Mouse (Mus musculus) kidney, postnatal 25 days (tissue): Measurements from ENCODE around the gene Alk.

ENCODE experiments used
- DNase-seq, 2 experiments: peaks; one replicate each; pipeline ENCODE4 v3.0.0; 2021; ENCODE audit warnings: mixed read lengths in 2 of 2

Alk gene

DNA sequence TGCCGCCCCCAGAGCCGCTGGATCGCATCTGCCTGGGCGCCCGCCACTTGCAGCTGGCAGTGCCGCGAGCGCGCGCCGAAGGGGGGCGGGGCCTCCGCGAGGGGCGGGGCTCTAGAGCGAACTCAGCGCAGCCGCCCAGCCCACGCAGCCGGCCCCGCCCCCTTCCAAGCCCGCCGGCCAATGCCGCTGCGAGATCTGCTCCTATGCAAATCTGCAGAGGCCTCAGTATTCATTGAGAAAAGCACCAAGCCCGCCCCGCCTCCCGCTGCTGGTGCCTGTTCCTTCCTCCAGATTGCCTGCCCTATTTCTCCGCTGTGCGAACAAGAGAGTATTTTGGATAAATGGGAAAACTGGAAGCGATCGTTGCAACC, at the start of gene Alk:
TSS of gene Alk (minus strand) at position 18 of the 371 bp plus-strand sequence.
- DNase-seq: peak; percentile 85 to 93

DNA sequence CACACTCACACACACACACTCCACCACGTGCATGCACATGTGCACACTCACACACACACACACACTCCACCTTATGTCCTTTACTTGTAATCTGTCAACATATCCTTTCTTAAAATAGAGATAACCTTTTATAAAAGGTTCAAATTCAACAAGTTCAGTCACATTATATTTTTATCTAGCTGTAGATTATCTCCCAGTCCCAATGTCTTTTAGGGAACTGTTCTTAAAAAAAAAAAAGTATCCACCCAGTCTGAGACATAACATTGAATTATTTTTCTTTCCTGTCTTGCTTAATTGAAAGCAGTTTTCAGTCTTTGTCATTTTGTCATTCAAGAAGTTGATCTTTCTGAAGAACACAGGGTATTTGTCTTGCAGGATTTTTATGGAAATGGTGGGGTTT, 48.4 kb upstream of the Alk start:
- no peak for DNase-seq

DNA sequence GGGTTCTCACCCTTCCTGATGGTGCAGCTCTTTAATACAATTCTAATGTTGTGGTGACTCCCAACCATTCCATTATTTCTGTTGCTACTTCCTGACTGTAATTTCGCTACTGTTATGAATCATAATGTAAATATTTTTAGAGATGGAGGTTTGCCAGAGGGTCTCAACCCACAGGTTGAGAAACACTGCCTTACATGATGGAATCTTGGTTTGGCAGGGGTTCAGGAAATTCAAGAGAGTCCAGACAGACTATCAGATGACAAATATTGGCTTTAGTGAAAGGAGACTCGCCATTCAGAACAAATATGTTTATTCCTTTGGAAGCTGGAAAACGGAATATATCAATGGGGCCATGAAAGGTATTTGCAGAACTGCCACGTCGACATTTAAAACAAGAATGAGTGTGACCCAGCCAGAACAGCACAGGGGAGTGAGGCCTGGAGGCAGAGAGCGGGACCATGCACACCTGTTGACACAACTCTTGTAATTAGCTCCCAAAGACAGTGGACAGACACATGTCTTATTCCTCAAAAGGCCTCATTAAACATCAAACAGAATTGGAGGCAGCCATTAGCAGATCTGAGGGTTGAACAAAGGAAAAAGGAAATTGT, 44.3 kb upstream of the Alk start:
- no peak for DNase-seq

DNA sequence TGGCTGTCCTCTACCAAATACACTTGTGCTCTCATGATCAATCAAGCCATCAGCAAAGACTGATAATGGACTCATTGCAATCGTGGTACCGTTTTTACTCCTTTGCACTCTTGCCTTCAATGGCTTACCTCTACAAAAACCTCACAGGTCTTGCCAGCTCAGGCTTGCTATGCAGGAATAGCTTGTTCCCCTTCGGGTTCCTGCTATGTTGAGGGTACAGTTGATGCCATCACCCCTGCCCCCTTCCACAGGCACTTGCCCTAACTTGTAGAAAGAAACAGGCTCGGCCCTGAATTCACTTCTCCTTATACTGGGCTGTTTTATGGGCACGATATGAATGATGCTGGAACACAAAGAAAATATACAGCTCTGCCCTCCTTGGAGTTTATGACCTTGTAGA, 41.7 kb upstream of the Alk start:
- no peak for DNase-seq

DNA sequence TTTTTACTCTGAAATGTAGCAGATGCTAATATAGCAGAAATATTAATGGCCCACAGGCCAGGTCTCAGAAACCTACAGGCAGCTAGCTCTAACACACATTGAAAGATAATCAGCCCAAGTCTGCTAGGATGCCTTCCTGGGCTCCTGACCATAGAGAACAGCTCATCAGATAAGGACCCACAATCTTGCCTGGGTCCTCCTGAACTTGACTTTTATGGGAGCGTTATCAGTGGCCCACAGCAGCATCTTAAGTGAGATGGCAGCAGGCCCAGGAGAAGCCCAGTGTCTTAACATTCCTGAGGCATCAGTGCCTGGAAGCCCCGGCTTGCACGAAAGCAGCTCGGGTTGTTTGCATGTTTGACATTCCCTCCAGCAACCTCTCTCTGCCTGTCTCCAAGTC, 35.7 kb upstream of the Alk start:
- DNase-seq: no peak

DNA sequence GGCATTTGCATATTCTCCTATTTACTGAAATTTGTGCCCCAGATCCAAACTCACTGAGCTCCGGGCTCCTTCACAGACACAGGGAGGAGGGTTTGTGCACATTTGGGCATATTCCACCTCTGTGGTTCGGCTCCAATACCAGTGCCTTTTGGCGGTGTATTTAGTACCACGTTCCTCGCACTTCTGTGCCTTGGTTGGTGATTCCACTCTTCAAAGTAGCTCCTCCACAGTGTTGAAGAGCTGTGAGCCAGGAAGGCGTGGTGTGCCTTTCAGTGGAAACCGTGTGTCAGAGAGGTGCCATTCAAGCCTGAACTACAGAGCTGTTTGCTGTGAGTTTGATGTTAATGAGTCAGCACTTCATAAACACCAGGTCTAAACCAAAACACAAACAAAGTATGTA, 35.0 kb upstream of the Alk start:
- DNase-seq: no peak

DNA sequence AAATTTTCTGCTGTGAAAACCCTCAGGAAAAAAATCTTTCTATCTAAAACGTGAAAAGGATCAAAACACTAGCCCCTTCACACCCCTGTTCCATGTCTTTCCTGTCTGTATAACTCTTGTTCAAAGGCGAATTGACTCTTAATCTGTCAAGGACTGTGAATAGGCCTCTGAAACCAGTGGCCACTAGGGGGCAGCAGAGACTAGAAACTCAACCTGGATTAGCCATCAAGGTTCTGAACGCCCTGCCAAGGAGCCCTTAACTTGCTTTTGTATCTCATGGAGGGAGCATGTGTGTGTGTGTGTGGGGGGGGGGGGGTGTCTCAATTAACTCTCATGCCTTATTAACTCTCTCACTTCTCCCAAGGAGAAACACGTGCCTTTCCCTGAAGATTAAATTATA, 1.8 kb upstream of the Alk start:
- peak; percentile 76 to 92 for DNase-seq

DNA sequence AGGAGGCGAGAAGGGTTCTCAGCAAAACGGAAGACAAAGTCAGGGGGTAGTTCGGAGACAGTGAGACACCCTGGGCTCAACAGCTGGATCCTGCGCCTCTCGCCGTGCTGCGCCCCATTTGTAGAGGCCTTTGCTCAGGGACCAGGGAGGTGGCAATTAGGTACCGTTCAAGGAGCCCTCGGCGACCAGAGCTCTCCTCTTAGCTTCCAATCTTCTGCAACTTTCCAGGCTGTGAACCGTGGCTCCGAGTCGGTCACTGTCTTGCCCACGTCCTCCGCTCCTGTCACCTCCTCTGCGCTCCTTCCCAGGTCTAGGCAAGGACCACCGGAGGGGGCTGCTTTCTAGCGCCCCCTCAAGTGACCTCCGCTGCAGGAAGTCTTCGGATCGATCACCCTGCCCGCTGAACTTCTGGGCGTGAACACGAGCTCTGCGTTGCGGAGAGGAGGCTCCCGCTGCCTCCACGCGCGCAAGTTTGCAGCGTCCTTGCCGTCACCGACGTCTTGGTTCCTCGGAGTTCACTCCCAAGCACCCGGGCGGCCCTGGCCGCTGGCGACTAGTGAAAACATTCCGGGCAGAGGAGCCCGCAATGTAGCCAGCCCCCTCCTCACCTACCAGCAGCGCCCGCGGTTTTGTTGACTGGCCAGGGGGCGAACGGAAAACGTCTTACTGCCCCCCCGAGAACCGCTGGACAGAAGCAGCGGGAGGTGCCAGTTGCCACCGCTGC, 379 bp downstream of the Alk start:
- DNase-seq: no peak

DNA sequence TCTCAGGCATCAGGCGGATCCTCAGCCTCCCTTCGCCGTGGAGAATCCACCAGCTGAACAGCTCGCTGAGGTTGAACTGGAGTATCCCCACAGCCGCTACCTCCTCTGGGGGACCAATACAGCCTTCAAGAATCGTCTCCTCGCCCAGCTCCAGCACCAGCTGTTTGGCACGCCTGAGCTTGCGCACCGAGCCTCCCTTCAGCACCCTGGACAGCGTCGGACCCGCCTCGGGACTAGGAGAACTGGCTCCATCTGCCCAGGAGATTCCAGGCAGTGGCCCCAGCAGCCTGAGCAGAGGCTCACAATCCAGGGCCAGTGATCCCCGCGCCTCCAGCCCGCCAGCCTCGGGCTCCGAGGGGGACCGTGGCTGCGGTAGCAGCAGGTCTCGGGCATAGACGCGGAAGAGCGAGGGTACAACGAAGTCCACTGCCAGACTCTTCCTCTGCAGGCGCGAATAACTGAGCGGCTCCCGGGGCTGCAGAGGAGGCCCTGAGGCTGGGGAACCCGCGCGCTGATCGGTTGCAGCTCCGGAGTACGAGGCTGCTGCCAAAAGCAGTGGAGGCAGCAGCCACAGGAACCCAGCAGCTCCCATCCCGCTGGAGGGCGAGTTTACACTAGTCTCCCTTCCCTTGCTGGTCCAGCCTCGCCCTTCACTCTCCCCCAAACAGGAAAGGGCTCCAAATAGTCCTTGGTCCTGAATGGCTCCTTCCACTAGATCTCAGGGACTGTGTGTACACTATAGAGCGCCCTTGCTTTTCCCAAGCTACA, 1.1 kb downstream of the Alk start:
- DNase-seq: peak; percentile 89 to 90

DNA sequence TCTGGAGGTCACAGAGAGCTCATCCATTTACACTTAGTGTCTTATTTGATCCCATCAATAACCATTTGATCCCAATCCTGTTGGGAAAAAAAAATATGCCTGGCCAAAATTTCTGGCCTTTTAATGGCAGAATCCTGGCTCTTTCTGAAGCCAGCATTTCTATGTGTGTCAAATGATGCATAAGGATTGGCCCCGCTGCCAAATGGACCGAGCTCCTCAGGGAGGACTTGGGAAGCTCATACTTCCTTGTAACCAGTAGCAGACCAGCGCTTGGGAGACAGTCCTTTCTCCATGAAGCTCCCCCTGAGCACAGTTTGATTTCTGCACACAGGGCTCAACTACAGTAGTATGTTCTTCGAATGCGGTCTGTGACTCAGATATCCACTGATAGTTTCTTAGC, 3.6 kb downstream of the Alk start:
- no peak for DNase-seq

DNA sequence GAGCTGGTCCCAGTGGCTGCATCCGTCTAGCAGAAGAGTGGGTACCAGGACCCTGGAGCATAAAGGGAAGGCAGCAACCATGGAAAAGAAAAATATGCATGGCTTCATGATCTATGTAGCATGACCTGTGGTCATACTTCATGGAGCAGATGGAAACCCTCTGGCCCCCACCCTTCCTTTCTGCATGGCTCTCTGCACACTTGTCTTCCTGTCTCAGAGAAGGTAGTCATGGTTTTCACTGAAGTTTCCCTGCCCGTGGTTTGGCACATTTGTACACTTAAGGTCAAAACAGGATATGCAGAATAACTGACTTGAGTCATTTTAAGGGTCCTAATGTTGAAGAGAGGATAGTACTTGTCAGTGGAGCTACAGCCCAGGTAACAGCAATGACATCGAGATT, 16.8 kb downstream of the Alk start:
- DNase-seq: no peak

DNA sequence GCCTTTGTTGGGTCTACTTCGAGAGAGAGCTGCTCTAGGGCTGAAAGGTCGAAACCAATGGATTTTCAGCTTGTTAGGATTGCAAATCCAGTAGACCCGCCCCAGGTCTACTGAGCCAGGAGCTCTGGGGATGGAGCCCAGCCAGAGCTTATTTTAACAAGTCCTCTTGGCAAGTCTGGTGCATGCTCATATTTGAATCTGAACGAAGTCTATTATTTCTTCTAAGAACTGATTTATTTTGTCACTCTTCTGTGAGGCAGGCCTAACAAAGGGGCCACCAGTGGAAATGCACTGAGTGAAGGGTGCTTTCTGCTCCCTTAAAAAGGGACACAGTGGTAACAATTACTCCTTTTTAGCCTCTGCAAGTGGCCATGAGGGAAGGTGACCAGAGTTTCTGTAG, 24.3 kb downstream of the Alk start:
- no peak for DNase-seq

DNA sequence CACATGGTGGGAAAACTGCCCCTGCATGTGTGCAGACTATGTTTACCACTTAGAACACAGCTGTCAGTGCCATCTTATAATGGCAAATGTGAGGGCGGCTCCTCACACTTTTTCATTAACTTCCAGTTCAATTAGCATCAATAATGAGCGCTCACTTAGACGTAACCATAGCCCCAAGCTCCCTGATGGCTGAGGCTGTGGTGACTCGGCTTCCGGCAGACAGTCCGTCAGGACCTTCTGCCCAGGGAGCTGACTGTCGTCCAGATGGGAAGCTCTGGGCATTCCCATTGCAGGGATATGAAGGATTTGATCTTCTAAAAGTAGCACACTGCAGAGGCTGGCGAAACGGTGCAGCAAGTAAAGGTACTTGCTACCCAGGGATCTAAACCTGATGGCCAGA, 25.1 kb downstream of the Alk start:
- DNase-seq: no peak

DNA sequence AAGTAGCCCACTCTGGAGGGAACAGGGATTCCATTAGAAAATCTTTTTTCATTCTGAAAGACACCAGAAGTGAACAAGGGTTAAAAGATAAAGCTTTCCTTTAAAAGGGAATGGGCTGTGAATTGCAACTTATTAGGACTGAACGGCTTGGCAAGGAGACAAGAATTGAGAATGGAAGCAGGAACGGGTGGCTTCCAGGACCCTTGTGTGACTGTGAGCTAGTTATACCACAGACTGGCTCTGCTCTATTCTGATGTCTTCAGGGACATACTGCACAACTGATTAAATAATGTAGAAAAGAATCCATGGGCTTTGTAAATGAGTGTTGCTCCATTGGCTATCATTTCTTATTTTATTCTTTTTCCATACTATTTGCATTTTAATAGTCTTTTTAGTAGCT, 33.0 kb downstream of the Alk start:
- no peak for DNase-seq

DNA sequence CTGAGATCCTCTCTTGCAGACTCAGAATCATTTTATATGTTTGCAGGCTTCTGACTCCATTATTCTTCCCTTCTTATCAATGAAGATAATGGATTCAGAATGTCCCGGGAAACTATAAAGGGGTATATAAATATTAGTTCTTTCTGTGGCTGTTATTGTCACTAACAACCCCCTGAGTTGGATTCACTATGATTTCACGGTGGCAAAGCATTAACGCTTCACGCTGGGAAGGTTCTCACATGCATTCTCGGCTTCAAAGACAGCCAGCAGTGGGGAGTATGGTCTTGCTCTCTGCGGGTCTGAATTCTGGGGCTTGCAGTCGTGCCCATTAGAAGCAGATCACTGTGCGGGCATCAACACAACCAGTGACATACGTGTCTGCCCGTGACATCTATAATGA, 34.9 kb downstream of the Alk start:
- DNase-seq: no peak

DNA sequence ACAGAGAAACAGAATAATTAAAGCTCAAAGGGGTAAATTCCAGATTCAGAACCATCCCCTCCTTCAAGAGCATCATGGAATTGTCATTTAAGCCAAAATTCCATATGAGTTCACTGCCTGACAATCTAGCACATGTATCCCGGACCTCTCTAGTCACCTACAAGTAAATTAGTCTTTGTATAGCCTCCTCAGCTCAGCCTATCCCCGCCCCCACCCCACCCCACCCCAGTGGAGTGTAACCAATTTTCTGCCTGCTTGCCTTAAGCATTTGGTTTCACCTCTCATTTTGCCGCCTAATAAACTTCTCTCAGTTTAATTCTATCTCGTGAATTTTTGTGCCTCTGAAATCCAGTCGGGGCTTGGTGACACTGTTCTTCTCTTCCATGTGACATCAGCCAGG, 41.0 kb downstream of the Alk start:
- no peak for DNase-seq

DNA sequence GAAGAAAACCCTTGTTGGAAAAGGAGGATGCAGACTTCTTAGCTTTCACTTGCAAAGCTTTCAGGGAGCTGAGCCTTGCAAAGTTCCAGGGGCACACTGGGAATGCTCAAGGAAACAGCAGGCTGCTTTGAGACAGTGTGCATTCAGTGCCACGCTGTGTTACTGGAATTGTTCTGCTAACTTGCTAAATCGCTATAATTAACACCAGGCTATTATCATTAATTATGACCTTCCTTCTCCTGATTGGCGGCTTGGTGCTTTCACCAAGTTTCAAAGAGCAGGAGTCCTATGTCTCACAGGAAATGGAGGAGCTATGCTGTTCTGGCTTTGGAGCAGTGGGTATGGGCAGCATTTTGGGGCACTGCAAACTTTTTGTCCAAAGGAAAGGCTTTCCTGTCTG, 43.0 kb downstream of the Alk start:
- DNase-seq: no peak

DNA sequence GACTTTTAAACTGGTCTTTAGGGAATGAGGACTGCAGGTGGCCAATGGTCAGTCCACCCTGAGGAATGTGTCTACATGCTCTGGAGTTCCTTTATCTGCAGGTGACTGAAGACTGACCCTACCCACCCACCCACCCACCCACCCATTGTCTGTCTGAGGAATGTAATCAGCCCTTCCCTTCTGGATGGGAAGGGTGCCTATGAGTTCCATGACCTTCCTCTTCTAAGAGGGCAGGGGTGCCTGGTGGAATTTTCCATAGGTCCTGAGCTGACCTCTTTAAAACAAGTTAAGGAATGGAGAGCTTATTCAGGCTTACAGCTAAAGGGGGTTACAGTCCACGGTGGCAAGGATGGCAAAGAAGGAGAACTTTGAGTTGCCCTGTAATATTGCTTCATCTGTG, 43.7 kb downstream of the Alk start:
- DNase-seq: no peak

DNA sequence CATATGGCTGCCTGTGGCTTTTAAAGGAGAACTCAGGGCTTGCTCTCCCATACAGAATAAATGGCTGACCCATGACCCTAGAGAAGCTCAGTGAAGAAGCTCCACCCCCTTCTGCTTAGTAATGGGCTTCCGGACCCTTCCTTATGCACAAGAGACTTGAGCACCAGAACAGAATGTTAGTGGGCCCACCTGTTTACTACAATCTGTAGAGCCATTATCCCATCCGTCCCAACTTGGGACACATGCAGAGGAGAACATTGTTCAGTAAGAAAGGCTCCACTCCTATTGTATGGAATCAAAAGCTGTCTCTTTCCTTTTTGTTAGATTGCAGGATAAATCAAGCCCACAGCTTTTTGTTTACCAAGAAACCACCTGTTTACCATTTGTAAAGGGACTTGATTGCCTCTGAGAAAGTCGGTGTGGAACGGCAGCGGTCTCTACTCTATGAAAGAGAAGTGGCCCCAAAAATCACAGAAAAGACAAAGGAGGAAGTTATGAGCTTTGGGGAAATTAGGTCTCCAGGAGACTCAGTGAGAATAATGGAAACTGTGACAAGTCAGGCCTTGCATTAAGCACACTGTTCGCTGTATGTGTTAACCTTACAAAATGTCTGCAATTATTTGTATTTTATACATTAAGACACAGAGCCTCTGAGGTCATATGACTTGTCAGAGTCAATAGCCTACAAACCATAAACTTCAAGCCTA, 47.2 kb downstream of the Alk start:
- DNase-seq: no peak

DNA sequence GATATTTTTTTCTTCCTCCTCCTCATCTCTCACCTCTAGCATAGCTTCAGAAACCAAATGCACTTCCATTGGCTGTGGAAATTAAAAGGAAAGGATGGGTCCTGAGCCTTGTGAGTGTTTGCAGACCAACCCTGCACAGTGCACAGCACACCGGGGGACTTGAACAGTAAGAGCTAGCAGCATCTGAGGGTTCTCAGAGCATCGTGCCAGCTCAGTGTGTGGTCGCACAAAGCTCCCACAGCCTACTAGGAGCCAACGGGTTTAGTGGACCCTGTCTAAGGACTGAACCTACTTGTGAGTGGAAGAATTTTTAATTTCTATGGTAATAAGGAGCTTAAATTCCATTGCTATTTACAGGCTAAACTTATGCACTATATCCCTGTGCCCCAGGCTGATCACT, 58.2 kb downstream of the Alk start:
- no peak for DNase-seq

DNA sequence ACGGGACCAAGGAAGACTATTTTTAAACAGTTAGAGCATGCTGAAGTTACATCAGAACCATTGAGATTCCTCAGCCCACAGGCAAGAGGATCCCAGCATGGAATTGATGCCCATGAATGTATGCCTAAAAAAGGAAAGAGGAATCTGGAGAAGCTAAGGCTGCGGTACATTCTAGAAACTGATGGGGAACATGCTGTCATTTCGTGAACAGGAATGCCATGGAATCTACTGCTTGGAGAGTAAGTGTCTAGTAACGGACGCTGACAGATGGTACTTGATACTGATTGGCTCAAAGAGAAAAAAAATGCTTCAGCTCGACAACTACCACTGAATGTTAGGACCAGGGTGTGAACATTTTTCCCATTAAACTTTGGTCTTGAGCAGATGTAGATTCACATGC, 69.1 kb downstream of the Alk start:
- no peak for DNase-seq

DNA sequence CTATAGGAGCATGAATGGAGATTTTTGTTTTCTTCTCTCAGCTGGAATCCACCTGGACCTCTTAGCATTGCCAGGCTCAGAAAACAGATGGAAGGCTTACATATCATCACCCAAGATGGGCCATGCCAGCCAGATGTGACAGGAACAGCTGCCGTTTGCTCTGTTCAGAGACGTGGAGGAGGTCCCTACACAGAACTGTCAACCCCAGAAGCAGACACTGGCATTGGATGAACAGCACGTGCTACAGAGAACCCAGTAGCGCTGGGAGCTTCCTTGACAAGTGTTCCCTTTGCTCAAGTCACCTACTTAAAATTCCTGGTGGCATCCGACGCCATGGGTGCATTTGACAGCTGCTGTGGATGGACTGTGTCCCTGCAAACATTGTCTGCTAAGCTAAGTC, 72.2 kb downstream of the Alk start:
- DNase-seq: no peak

DNA sequence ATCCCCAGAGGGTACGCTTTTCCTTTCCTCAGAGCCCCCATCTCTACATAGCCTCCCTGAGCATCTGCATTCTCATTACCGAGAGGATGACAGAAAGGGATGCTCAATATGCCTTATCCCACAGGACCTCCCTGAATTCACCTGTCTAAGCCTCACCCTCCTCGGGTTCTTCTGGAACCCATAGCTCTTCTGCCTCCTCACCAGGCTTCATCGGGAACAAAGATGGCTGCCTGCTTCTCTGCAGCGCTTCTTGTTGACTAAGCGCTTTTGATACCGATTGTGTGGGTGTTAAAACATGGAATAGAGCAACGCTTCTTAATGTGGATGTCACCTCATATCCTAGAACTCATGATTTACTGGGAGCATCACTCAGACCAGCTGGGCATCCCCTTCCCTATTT, 75.9 kb downstream of the Alk start:
- no peak for DNase-seq

DNA sequence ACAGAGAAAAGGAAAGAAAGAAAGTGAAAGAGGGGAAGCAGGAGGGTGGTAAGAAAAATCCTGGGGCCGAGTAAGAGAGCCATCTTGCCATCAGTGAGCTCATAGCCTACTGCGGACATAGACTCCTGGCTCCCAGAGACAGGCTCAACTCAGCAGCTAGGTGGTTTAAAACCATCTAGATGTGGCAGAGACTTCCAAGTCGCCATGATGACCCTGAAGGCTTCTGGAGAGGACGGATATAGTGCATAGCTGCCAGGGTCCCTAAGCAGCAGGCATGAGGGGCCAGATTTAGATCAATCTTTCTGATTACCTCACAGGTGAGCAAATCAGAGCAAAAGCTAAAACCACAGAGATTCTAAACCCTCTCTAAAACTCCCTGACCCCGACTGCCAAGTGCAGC, 76.9 kb downstream of the Alk start:
- no peak for DNase-seq
